Mouse (Mus musculus) heart, postnatal 4 days (tissue): ENCODE data around the gene F11r. TPM values are rescaled to one million over a fixed set of nuclear protein-coding genes. Genes with fewer than 3 reads are reported as not detected.

Source experiments
- DNase-seq: peaks from one replicate; pipeline ENCODE4 v3.0.0; 2021
- total RNA-seq, 2 experiments: library from RNA; stranded (reverse); gene quantifications; 2 replicates each; pipeline ENCODE4 v1.2.3; 2021

F11r gene
- 10 to 100 TPM; 57.1 to 58.1 TPM for total RNA-seq

GRCm38 (mm10) chr1:171437264-171438013 lies at the start of gene F11r:
F11r (plus strand) TSS chr1:171437535.
- DNase-seq: peak; percentile 90

- peak; percentile 27 for DNase-seq
Measured at GRCm38 (mm10) chr1:171388376-171389102, 48.8 kb upstream of the F11r start, which contains the start of gene Arhgap30. Arhgap30 (plus strand) TSS chr1:171388954.

GRCm38 (mm10) chr1:171390101-171390500 lies 47.2 kb upstream of the F11r start:
- no peak for DNase-seq

GRCm38 (mm10) chr1:171401821-171402220 lies 35.5 kb upstream of the F11r start:
- DNase-seq: no peak

- no peak for DNase-seq
Measured at GRCm38 (mm10) chr1:171402991-171403390, 34.3 kb upstream of the F11r start.

- no peak for DNase-seq
Measured at GRCm38 (mm10) chr1:171407263-171407662, 30.1 kb upstream of the F11r start.

GRCm38 (mm10) chr1:171410231-171410630 lies 27.1 kb upstream of the F11r start:
- no peak for DNase-seq

- peak; percentile 96 for DNase-seq
Measured at GRCm38 (mm10) chr1:171410947-171411484, 26.3 kb upstream of the F11r start, which contains the start of gene Usf1. Usf1 (plus strand) TSS chr1:171411313.

GRCm38 (mm10) chr1:171411492-171411941 lies 25.8 kb upstream of the F11r start:
- DNase-seq: no peak

- peak; percentile 46 for DNase-seq
Measured at GRCm38 (mm10) chr1:171412001-171412441, 25.3 kb upstream of the F11r start.

- peak; percentile 22 for DNase-seq
Measured at GRCm38 (mm10) chr1:171412446-171412845, 24.9 kb upstream of the F11r start.

- DNase-seq: no peak
Measured at GRCm38 (mm10) chr1:171413608-171414007, 23.7 kb upstream of the F11r start.

GRCm38 (mm10) chr1:171418660-171419059 lies 18.7 kb upstream of the F11r start, which contains the start of gene Tstd1:
Tstd1 (plus strand) TSS chr1:171418872.
- DNase-seq: no peak

GRCm38 (mm10) chr1:171419291-171419882 lies 17.9 kb upstream of the F11r start:
- no peak for DNase-seq

- no peak for DNase-seq
Measured at GRCm38 (mm10) chr1:171419905-171420304, 17.4 kb upstream of the F11r start.

GRCm38 (mm10) chr1:171422504-171423095 lies 14.7 kb upstream of the F11r start:
- no peak for DNase-seq

- no peak for DNase-seq
Measured at GRCm38 (mm10) chr1:171424638-171425037, 12.7 kb upstream of the F11r start.

- peak; percentile 50 for DNase-seq
Measured at GRCm38 (mm10) chr1:171425126-171425525, 12.2 kb upstream of the F11r start.

GRCm38 (mm10) chr1:171432158-171432557 lies 5.2 kb upstream of the F11r start:
- DNase-seq: no peak

- DNase-seq: no peak
Measured at GRCm38 (mm10) chr1:171435288-171435814, 2.0 kb upstream of the F11r start.

- DNase-seq: no peak
Measured at GRCm38 (mm10) chr1:171435974-171436373, 1.4 kb upstream of the F11r start.
